Mouse (Mus musculus) limb, embryonic 11.5 days (tissue): ENCODE measurements around the gene Irf5. TPM values are rescaled to one million over a fixed set of nuclear protein-coding genes. Genes with fewer than 3 reads are reported as not detected.

Experiments
- ATAC-seq: fragments of 200-750 bp; cut with Nextera tagmentation; 2 replicates; pipeline ENCODE4 v1.8.0; 2017; ENCODE audit warnings: low read depth; ENCODE audit not compliant: insufficient number of reproducible peaks, low FRiP score, low TSS enrichment
- DNase-seq: peaks from one replicate; pipeline ENCODE4 v3.0.0-alpha.2; 2015; ENCODE audit warnings: low spot score
- H3K27ac ChIP-seq: fragments of 300-500 bp; sonication (generic); replicated peaks from 2 replicates; pipeline ENCODE4 v1.5.1; 2014; ENCODE audit warnings: low read depth, mild to moderate bottlenecking, low read length
- H3K27me3 ChIP-seq: fragments of 300-500 bp; sonication (generic); 2 replicates; pipeline ENCODE4 v1.6.1; 2014; ENCODE audit warnings: mild to moderate bottlenecking, low read length, mixed read lengths; ENCODE audit not compliant: control insufficient read depth, insufficient read depth
- H3K36me3 ChIP-seq: fragments of 300-500 bp; sonication (generic); 2 replicates; pipeline ENCODE4 v1.6.1; 2014; ENCODE audit warnings: mild to moderate bottlenecking, low read length, moderate library complexity, mixed read lengths; ENCODE audit not compliant: control insufficient read depth, insufficient read depth
- H3K4me1 ChIP-seq: fragments of 300-500 bp; sonication (generic); 2 replicates; pipeline ENCODE4 v1.6.1; 2014; ENCODE audit warnings: low read length, mixed read lengths; ENCODE audit not compliant: control insufficient read depth, insufficient read depth
- H3K4me2 ChIP-seq: fragments of 300-500 bp; sonication (generic); 2 replicates; pipeline ENCODE4 v1.6.1; 2014; ENCODE audit warnings: low read depth, mild to moderate bottlenecking, moderate library complexity; ENCODE audit not compliant: severe bottlenecking
- H3K4me3 ChIP-seq: fragments of 300-500 bp; sonication (generic); 2 replicates; pipeline ENCODE4 v1.5.1; 2014; ENCODE audit warnings: low read depth, low read length
- H3K9ac ChIP-seq: fragments of 300-500 bp; sonication (generic); 2 replicates; pipeline ENCODE4 v1.6.1; 2014; ENCODE audit warnings: mild to moderate bottlenecking, low read length
- H3K9me3 ChIP-seq: fragments of 300-500 bp; sonication (generic); 2 replicates; pipeline ENCODE4 v1.6.1; 2016; ENCODE audit warnings: low read length; ENCODE audit not compliant: control insufficient read depth
- WGBS: fragments of 180-500 bp; shearing (Covaris S2); extraction: QIAGEN DNeasy Blood & Tissue Kit; methylation state at CpG from one replicate; pipeline ENCODE4 v1.1.7; 2014; 5-methylcytosine and 5-hydroxymethylcytosine counted together
- polyA plus RNA-seq: library from polyadenylated mRNA; unstranded; fragments of >200 nt; fragmentation: Nextera tagmentation; extraction: Ambion mirVana; gene quantifications from 2 replicates; pipeline ENCODE4 v1.2.1, GENCODE M21; 2014

Irf5 gene
- 1.4 and 2.1 TPM in 2 replicates for polyA plus RNA-seq

- peak within 1 kb of the TSS; percentile 54 for H3K4me3 ChIP-seq
- H3K9ac ChIP-seq = peak within 1 kb of the TSS; percentile 59
- DNase-seq (peak; percentile 65), ATAC-seq (peak; percentile 42)
- H3K27me3 ChIP-seq = peaks cover 28% of the 10 kb centered on the region
- no peaks in the 10 kb centered on the region for H3K36me3 ChIP-seq
- H3K27ac ChIP-seq = no peak within 1 kb of the TSS
- H3K4me1 ChIP-seq = peaks cover 16% of the 10 kb centered on the region
- WGBS = under 1% methylated on average over 89 of the region's 96 CpGs
- H3K4me2 ChIP-seq = peak within 1 kb of the TSS; percentile 88
- no peaks in the 10 kb centered on the region for H3K9me3 ChIP-seq
These were observed at the start of gene Irf5 for GRCm38 (mm10) chr6:29526281-29527251. Gene Irf5, plus strand, starts transcription at chr6:29526625.

GRCm38 (mm10) chr6:29482691-29483090, 43.7 kb upstream of the Irf5 start:
- no peak overlapping the region for H3K4me2 ChIP-seq
- DNase-seq (no peak), ATAC-seq (no peak)
- H3K9ac ChIP-seq = no peak overlapping the region
- H3K4me3 ChIP-seq = no peak overlapping the region
- no peak overlapping the region for H3K27ac ChIP-seq
- 92% methylated on average over 13 of the region's 13 CpGs for WGBS
- H3K4me1 ChIP-seq = 0 out of 2 replicates have a peak, but pooled peaks cover 5% of the 10 kb centered on the region
- H3K36me3 ChIP-seq = peaks cover 3% of the 10 kb centered on the region
- H3K9me3 ChIP-seq = no peaks in the 10 kb centered on the region
- no peaks in the 10 kb centered on the region for H3K27me3 ChIP-seq

- peak overlapping the region; percentile 17 for H3K4me3 ChIP-seq
- H3K27me3 ChIP-seq = no peaks in the 10 kb centered on the region
- H3K4me1 ChIP-seq = 0 out of 2 replicates have a peak, but pooled peaks cover 5% of the 10 kb centered on the region
- DNase-seq (peak; percentile 93), ATAC-seq (peak; percentile 37; the same call in 1 of the 2 replicates)
- H3K4me2 ChIP-seq = peak overlapping the region; percentile 52
- peak overlapping the region; percentile 27; the same call in 1 of the 2 replicates for H3K9ac ChIP-seq
- peaks cover 3% of the 10 kb centered on the region for H3K36me3 ChIP-seq
- WGBS = 13% methylated on average over 26 of the region's 26 CpGs
- no peaks in the 10 kb centered on the region for H3K9me3 ChIP-seq
- H3K27ac ChIP-seq = no peak overlapping the region
These were observed 41.5 kb upstream of the Irf5 start for GRCm38 (mm10) chr6:29484716-29485559.

- no peaks in the 10 kb centered on the region for H3K27me3 ChIP-seq
These were observed 40.5 kb upstream of the Irf5 start for GRCm38 (mm10) chr6:29485951-29486350.

DNA sequence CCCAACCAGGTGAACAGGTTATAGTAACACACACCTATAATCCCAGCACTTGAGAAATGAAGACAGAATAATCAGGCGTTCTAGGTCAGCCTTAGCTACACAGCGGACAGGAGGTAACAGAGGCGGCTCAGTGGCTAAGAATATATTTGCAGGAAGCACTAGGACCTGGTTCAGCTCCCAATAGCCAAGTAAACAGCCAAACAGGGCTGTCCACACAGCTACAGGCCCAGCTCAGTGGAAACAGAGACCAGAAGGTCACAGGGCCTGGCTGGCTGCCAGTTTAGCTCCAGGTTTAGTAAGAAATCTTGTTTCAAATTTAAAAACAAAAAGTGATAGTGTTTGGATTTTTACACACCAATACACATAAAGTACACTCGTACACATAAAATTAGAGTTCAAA, 32.3 kb upstream of the Irf5 start:
- Histone ChIP-seq H3K27me3 (0 out of 2 replicates have a peak, but pooled peaks cover 3% of the 10 kb centered on the region), H3K9ac (no peak overlapping the region), H3K36me3 (peaks cover 4% of the 10 kb centered on the region; the same call in 1 of the 2 replicates), H3K27ac (no peak overlapping the region), H3K9me3 (no peaks in the 10 kb centered on the region; the same call in 1 of the 2 replicates), H3K4me3 (no peak overlapping the region), H3K4me2 (no peak overlapping the region), H3K4me1 (no peaks in the 10 kb centered on the region)
- ATAC-seq = no peak
- DNase-seq = no peak
- WGBS = 93% methylated on average over 4 of the region's 4 CpGs

More at GRCm38 (mm10) chr6:29485951-29486350, 40.5 kb upstream of the Irf5 start:
- 31% methylated on average over 2 of the region's 2 CpGs for WGBS
- peaks cover 5% of the 10 kb centered on the region for H3K36me3 ChIP-seq
- ATAC-seq (no peak), DNase-seq (no peak)
- 0 out of 2 replicates have a peak, but pooled peaks cover 5% of the 10 kb centered on the region for H3K4me1 ChIP-seq
- H3K27ac ChIP-seq = peak overlapping the region; percentile 33; the same call in 1 of the 2 replicates
- no peak overlapping the region for H3K4me2 ChIP-seq
- H3K9ac ChIP-seq = no peak overlapping the region
- H3K4me3 ChIP-seq = no peak overlapping the region
- no peaks in the 10 kb centered on the region for H3K9me3 ChIP-seq

DNA sequence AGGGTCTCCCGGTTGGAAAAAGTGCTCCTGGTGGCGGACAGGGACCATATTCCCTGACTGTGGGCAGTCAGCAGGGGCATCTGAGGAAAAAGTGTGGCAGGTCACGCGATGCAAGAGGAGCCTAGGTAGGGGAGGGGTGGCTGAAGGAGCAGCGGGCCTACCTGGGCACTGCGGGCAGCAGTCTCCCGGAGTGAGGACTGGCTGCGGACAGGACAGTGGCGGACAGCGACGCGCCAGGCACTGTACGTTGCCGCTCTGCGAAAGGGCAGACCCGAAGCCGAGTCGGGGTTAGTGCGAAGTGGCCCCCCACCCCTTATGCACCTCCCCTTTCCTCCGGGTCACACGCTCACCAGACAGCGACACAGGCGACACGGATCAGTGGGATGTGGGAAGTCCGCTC, 30.2 kb upstream of the Irf5 start:
- DNase-seq (no peak), ATAC-seq (no peak)
- Histone ChIP-seq H3K9ac (no peak overlapping the region), H3K9me3 (no peaks in the 10 kb centered on the region; the same call in 1 of the 2 replicates), H3K4me1 (no peaks in the 10 kb centered on the region), H3K4me2 (no peak overlapping the region), H3K36me3 (peaks cover 2% of the 10 kb centered on the region; the same call in 1 of the 2 replicates), H3K27me3 (0 out of 2 replicates have a peak, but pooled peaks cover 3% of the 10 kb centered on the region), H3K27ac (no peak overlapping the region), H3K4me3 (no peak overlapping the region)
- 43% methylated on average over 25 of the region's 25 CpGs for WGBS

DNA sequence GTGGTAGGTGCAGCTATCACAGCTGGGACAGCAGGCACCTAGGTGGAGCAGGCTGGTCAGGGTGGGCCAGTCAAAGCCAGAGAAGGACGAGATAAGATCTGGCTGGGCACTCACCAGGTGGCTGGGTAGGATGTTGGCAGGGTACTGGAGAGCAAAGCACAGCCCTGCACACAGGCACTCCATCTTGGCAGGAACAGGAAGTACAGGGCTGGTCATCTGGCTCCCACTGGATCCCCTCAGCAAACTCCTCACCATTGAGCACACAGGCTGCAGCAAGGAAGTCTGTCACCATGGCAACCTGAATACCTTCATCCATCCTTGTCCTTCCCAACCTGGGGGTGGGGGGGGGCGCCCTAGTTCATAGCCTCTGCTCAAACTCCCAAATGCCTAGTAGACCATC, 28.6 kb upstream of the Irf5 start:
- ATAC-seq (no peak), DNase-seq (no peak)
- Histone ChIP-seq H3K27me3 (0 out of 2 replicates have a peak, but pooled peaks cover 3% of the 10 kb centered on the region), H3K4me3 (no peak overlapping the region), H3K4me1 (no peaks in the 10 kb centered on the region), H3K9me3 (no peaks in the 10 kb centered on the region; the same call in 1 of the 2 replicates), H3K4me2 (no peak overlapping the region), H3K36me3 (peaks cover 2% of the 10 kb centered on the region; the same call in 1 of the 2 replicates), H3K9ac (no peak overlapping the region), H3K27ac (no peak overlapping the region)
- WGBS = 58% methylated on average over 2 of the region's 2 CpGs

DNA sequence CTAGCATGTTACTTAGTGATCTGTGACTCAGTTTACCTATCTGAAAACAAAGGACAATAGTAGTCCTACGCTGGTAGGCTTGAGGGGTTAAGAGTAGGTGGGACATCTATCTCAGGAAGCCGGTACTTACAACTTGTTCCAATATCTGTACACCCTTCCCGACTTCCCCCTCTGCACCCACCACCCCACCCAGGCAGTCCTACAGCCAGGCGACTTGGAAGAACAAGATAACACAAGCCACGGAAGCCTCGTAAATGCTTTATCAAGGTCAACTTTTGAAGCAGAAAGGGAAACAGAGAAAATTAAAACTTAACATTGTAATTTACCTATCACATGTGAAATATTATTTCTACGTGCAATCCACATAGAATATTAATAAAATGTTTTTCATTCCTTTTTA, 26.2 kb upstream of the Irf5 start:
- H3K27ac ChIP-seq = no peak overlapping the region
- H3K4me3 ChIP-seq = no peak overlapping the region
- no peak for DNase-seq
- H3K9ac ChIP-seq = no peak overlapping the region
- WGBS = 93% methylated on average over 7 of the region's 7 CpGs
- H3K4me1 ChIP-seq = no peaks in the 10 kb centered on the region
- no peak overlapping the region for H3K4me2 ChIP-seq
- no peaks in the 10 kb centered on the region; the same call in 1 of the 2 replicates for H3K9me3 ChIP-seq
- peaks cover 2% of the 10 kb centered on the region; the same call in 1 of the 2 replicates for H3K36me3 ChIP-seq
- H3K27me3 ChIP-seq = 0 out of 2 replicates have a peak, but pooled peaks cover 3% of the 10 kb centered on the region
- ATAC-seq = no peak
